Mouse (Mus musculus) left cerebral cortex, adult 2 months (tissue): ENCODE data around the gene Rxylt1. TPM values are rescaled to one million over a fixed set of nuclear protein-coding genes. Genes with fewer than 3 reads are reported as not detected.

Experiments used
- DNase-seq, 2 experiments: peaks; one replicate each; pipeline ENCODE4 v3.0.0; 2021 to 2022; ENCODE audit warnings: low spot score in 2 of 2, mixed read lengths in 1 of 2; ENCODE audit errors: extremely low spot score in 1 of 2
- H3K27ac ChIP-seq: fragments of 200-600 bp; 2 replicates; pipeline ENCODE4 v1.8.1; 2022
- H3K4me3 ChIP-seq: fragments of 200-600 bp; 2 replicates; pipeline ENCODE4 v1.8.1; 2022
- CTCF ChIP-seq: fragments of 200-600 bp; IDR thresholded peaks from 2 replicates; pipeline ENCODE4 v1.8.1; 2022; ENCODE audit warnings: antibody characterized with exemption, mild to moderate bottlenecking, moderate library complexity
- intact Hi-C: fragments of 180-260 bp; cut with DNase I; formaldehyde crosslinking; loops from one replicate; pipeline ENCODE4 v1.15.1; 2025
- long read RNA-seq, 2 experiments: library from polyadenylated mRNA; stranded (forward); transcript quantifications; one replicate each; pipeline ENCODE4 v2.0.0; 2021; ENCODE audit warnings: borderline mapping rate in 2 of 2
- total RNA-seq, 2 experiments: library from RNA; stranded (reverse); gene quantifications; 2 replicates each; pipeline ENCODE4 v1.2.3; 2021

Gene Rxylt1
- total RNA-seq, result 10 to 100 TPM; 34.1 to 48.1 TPM
- long read RNA-seq, experiment 1, full-length matches to known transcripts, result 16 of 38 reads
- long read RNA-seq, experiment 1, partial matches to known transcripts, result 3 of 38 reads
- long read RNA-seq, experiment 1, other reads (novel, unspliced or antisense), result 19 of 38 reads
- long read RNA-seq, experiment 2, full-length matches to known transcripts, result 15 of 22 reads
- long read RNA-seq, experiment 2, partial matches to known transcripts, result 1 of 22 reads
- long read RNA-seq, experiment 2, other reads (novel, unspliced or antisense), result 6 of 22 reads

GRCm38 (mm10) chr10:122096980-122097844 lies at the start of gene Rxylt1:
Rxylt1 (minus strand) TSS chr10:122097371.
- intact Hi-C loops, result loop anchor here (10.0 kb wide), 2 partner anchors 898 to 988 kb away; no protein-coding TSS in a partner anchor
- no peak; the same call in 1 of the 2 replicates for TF ChIP-seq CTCF

GRCm38 (mm10) chr10:122121290-122121970 lies 24.3 kb upstream of the Rxylt1 start:
- peak overlapping the region; percentile 14 for H3K4me3 ChIP-seq
- DNase-seq, result no peak
- intact Hi-C loops, result no loop called here
- H3K27ac ChIP-seq, result no peak overlapping the region
- no peak for TF ChIP-seq CTCF

More at GRCm38 (mm10) chr10:122096980-122097844, at the start of gene Rxylt1:
- DNase-seq, result peak; percentile 88 to 92
- H3K27ac ChIP-seq, result peak within 1 kb of the TSS; percentile 93
- H3K4me3 ChIP-seq, result peak within 1 kb of the TSS; percentile 86

- intact Hi-C loops, result no loop called here
- TF ChIP-seq CTCF, result no peak
- H3K27ac ChIP-seq, result no peak overlapping the region
- peak overlapping the region; percentile 14 for H3K4me3 ChIP-seq
- DNase-seq, result no peak
Observed at GRCm38 (mm10) chr10:122120500-122121289, 23.5 kb upstream of the Rxylt1 start.

GRCm38 (mm10) chr10:122119451-122119850 lies 22.3 kb upstream of the Rxylt1 start:
- no peak for TF ChIP-seq CTCF
- DNase-seq, result no peak
- H3K27ac ChIP-seq, result no peak overlapping the region
- no peak overlapping the region for H3K4me3 ChIP-seq
- intact Hi-C loops, result no loop called here

- DNase-seq, result no peak
- H3K4me3 ChIP-seq, result no peak overlapping the region
- no peak overlapping the region for H3K27ac ChIP-seq
- no peak for TF ChIP-seq CTCF
- intact Hi-C loops, result no loop called here
Observed at GRCm38 (mm10) chr10:122116636-122117035, 19.5 kb upstream of the Rxylt1 start.

GRCm38 (mm10) chr10:122106633-122107028 lies 9.5 kb upstream of the Rxylt1 start:
- H3K4me3 ChIP-seq, result no peak overlapping the region
- no peak for TF ChIP-seq CTCF
- no peak for DNase-seq
- no peak overlapping the region for H3K27ac ChIP-seq
- intact Hi-C loops, result loop anchor here (5.0 kb wide), 2 partner anchors 341 to 421 kb away; partner anchors contain the start of gene Avpr1a

GRCm38 (mm10) chr10:122105889-122106632 lies 8.9 kb upstream of the Rxylt1 start:
- TF ChIP-seq CTCF, result no peak
- Histone ChIP-seq H3K4me3 (no peak overlapping the region), H3K27ac (no peak overlapping the region)
- no peak for DNase-seq
- intact Hi-C loops, result loop anchor here (5.0 kb wide), 2 partner anchors 341 to 421 kb away; partner anchors contain the start of gene Avpr1a

- H3K4me3 ChIP-seq, result no peak overlapping the region
- intact Hi-C loops, result loop anchor here (5.0 kb wide), 2 partner anchors 342 to 422 kb away; partner anchors contain the start of gene Avpr1a
- H3K27ac ChIP-seq, result no peak overlapping the region
- peak; percentile 80 for TF ChIP-seq CTCF
- peak; percentile 57 to 68 for DNase-seq
Observed at GRCm38 (mm10) chr10:122105407-122105806, 8.2 kb upstream of the Rxylt1 start.

- no peak overlapping the region for H3K4me3 ChIP-seq
- intact Hi-C loops, result loop anchor here (5.0 kb wide), 2 partner anchors 80 to 440 kb away; no protein-coding TSS in a partner anchor
- H3K27ac ChIP-seq, result no peak overlapping the region
- DNase-seq, result no peak
- no peak for TF ChIP-seq CTCF
Observed at GRCm38 (mm10) chr10:122102675-122103074, 5.5 kb upstream of the Rxylt1 start.

- intact Hi-C loops, result loop anchor here (10.0 kb wide), 2 partner anchors 898 to 988 kb away; no protein-coding TSS in a partner anchor
- no peak for DNase-seq
- peak overlapping the region; percentile 93 for H3K27ac ChIP-seq
- peak overlapping the region; percentile 86 for H3K4me3 ChIP-seq
- no peak for TF ChIP-seq CTCF
Observed at GRCm38 (mm10) chr10:122096462-122096979, 650 bp downstream of the Rxylt1 start.
